Mouse (Mus musculus): ENCODE measurements at regions not wholly inside any gene's neighbourhood (a gene's known extent, or its start where the extent isn't known, plus 50 kb on each side); places are given as distances from the start of the nearest gene placed in this dataset.

GRCm38 (mm10) chr16:21274012-21274528, 69.5 kb downstream of the Ephb3 start:
- DNase-seq (ENCODE audit: low spot score): no peak

- DNase-seq (ENCODE audit: low spot score): no peak
These were observed 73.3 kb downstream of the Ephb3 start for GRCm38 (mm10) chr16:21277789-21278342.

- no peak for DNase-seq (ENCODE audit: low spot score)
These were observed 73.8 kb downstream of the Ephb3 start for GRCm38 (mm10) chr16:21278387-21278786.

GRCm38 (mm10) chr16:21280200-21280627, 75.7 kb downstream of the Ephb3 start:
- DNase-seq (ENCODE audit: low spot score): no peak

GRCm38 (mm10) chr16:21281958-21282730, 77.6 kb downstream of the Ephb3 start:
- DNase-seq (ENCODE audit: low spot score): no peak

- DNase-seq (ENCODE audit: low spot score): no peak
These were observed 81.5 kb downstream of the Ephb3 start for GRCm38 (mm10) chr16:21286099-21286498.

- peak; percentile 48 for DNase-seq (ENCODE audit: low spot score)
These were observed 85.0 kb downstream of the Ephb3 start for GRCm38 (mm10) chr16:21289528-21289927.

- no peak for DNase-seq (ENCODE audit: low spot score)
These were observed 88.5 kb downstream of the Ephb3 start for GRCm38 (mm10) chr16:21293010-21293409.

GRCm38 (mm10) chr16:21293569-21293968, 89.0 kb downstream of the Ephb3 start:
- no peak for DNase-seq (ENCODE audit: low spot score)

- DNase-seq (ENCODE audit: low spot score): peak; percentile 80
These were observed 90.3 kb downstream of the Ephb3 start for GRCm38 (mm10) chr16:21294677-21295411.

GRCm38 (mm10) chr16:21295956-21296733, 91.6 kb downstream of the Ephb3 start:
- peak; percentile 19 for DNase-seq (ENCODE audit: low spot score)

GRCm38 (mm10) chr16:21296786-21297185, 92.2 kb downstream of the Ephb3 start:
- DNase-seq (ENCODE audit: low spot score): no peak

GRCm38 (mm10) chr16:21298866-21299265, 94.3 kb downstream of the Ephb3 start:
- no peak for DNase-seq (ENCODE audit: low spot score)

- no peak for DNase-seq (ENCODE audit: low spot score)
These were observed 101.3 kb downstream of the Ephb3 start for GRCm38 (mm10) chr16:21305859-21306258.

- no peak for DNase-seq (ENCODE audit: low spot score)
These were observed 104.0 kb downstream of the Ephb3 start for GRCm38 (mm10) chr16:21308513-21308912.

- DNase-seq (ENCODE audit: low spot score): peak; percentile 61
These were observed 106.4 kb downstream of the Ephb3 start for GRCm38 (mm10) chr16:21310636-21311615.

GRCm38 (mm10) chr16:21311781-21312180, 107.2 kb downstream of the Ephb3 start:
- no peak for DNase-seq (ENCODE audit: low spot score)

- DNase-seq (ENCODE audit: low spot score): no peak
These were observed 107.2 kb upstream of the Vps8 start for GRCm38 (mm10) chr16:21315751-21316151.

GRCm38 (mm10) chr16:21318009-21318639, 104.8 kb upstream of the Vps8 start:
- DNase-seq (ENCODE audit: low spot score): no peak

Data from heart, adult 8-10 months (tissue).